Mouse (Mus musculus) hindbrain, embryonic 16.5 days (tissue): ENCODE measurements at regions not wholly inside any gene's neighbourhood (a gene's known extent, or its start where the extent isn't known, plus 50 kb on each side); places are given as distances from the start of the nearest gene placed in this dataset.

Source experiments
- ATAC-seq: fragments of 200-750 bp; cut with Nextera tagmentation; 2 replicates; pipeline ENCODE4 v1.8.0; 2017; ENCODE audit warnings: moderate TSS enrichment, moderate library complexity
- H3K27ac ChIP-seq: fragments of 300-500 bp; sonication (generic); 2 replicates; pipeline ENCODE4 v1.5.1; 2014; ENCODE audit warnings: low read depth, mild to moderate bottlenecking, control low read depth, low read length, moderate library complexity
- H3K27me3 ChIP-seq: fragments of 300-500 bp; sonication (generic); replicated peaks from 2 replicates; pipeline ENCODE4 v1.6.1; 2014; ENCODE audit warnings: low read length; ENCODE audit not compliant: control insufficient read depth, insufficient read depth
- H3K36me3 ChIP-seq: fragments of 300-500 bp; sonication (generic); 2 replicates; pipeline ENCODE4 v1.6.1; 2014; ENCODE audit warnings: mild to moderate bottlenecking, low read length, moderate library complexity, mixed read lengths; ENCODE audit not compliant: control insufficient read depth, insufficient read depth
- H3K4me1 ChIP-seq: fragments of 300-500 bp; sonication (generic); 2 replicates; pipeline ENCODE4 v1.6.1; 2014; ENCODE audit warnings: low read depth, low read length; ENCODE audit not compliant: control insufficient read depth, insufficient read depth
- H3K4me2 ChIP-seq: fragments of 300-500 bp; sonication (generic); 2 replicates; pipeline ENCODE4 v1.6.1; 2014; ENCODE audit warnings: mild to moderate bottlenecking, low read length, control low read depth, moderate library complexity
- H3K4me3 ChIP-seq: fragments of 300-500 bp; sonication (generic); 2 replicates; pipeline ENCODE4 v1.5.1; 2014; ENCODE audit warnings: mild to moderate bottlenecking, low read length, control low read depth, moderate library complexity
- H3K9ac ChIP-seq: fragments of 300-500 bp; sonication (generic); 2 replicates; pipeline ENCODE4 v1.6.1; 2014; ENCODE audit warnings: low read depth, mild to moderate bottlenecking, control low read depth, low read length, moderate library complexity
- H3K9me3 ChIP-seq: fragments of 300-500 bp; sonication (generic); 2 replicates; pipeline ENCODE4 v1.6.1; 2014; ENCODE audit warnings: mild to moderate bottlenecking, low read length, moderate library complexity; ENCODE audit not compliant: control insufficient read depth
- WGBS: fragments of 180-500 bp; shearing (Covaris S2); extraction: QIAGEN DNeasy Blood & Tissue Kit; methylation state at CpG from one replicate; pipeline ENCODE4 v1.1.7; 2014; 5-methylcytosine and 5-hydroxymethylcytosine counted together

- H3K4me2 ChIP-seq: no peak overlapping the region
- ATAC-seq: no peak
- no peaks in the 10 kb centered on the region for H3K9me3 ChIP-seq
- no peaks in the 10 kb centered on the region for H3K36me3 ChIP-seq
- no peak overlapping the region for H3K27ac ChIP-seq
- WGBS: 70% methylated on average over 1 of the region's 1 CpGs
- no peaks in the 10 kb centered on the region for H3K27me3 ChIP-seq
- no peak overlapping the region for H3K4me3 ChIP-seq
- no peaks in the 10 kb centered on the region for H3K4me1 ChIP-seq
- no peak overlapping the region for H3K9ac ChIP-seq
Observed at GRCm38 (mm10) chr1:43371863-43372262, 72.5 kb upstream of the Nck2 start.

- Histone ChIP-seq H3K36me3 (no peaks in the 10 kb centered on the region), H3K4me1 (no peaks in the 10 kb centered on the region), H3K9ac (no peak overlapping the region), H3K4me3 (no peak overlapping the region), H3K27ac (no peak overlapping the region), H3K9me3 (no peaks in the 10 kb centered on the region), H3K27me3 (no peaks in the 10 kb centered on the region), H3K4me2 (no peak overlapping the region)
- ATAC-seq: no peak
- WGBS: 45% methylated on average over 5 of the region's 5 CpGs
Observed at GRCm38 (mm10) chr1:43374946-43375345, 69.4 kb upstream of the Nck2 start.

- no peak overlapping the region for H3K27ac ChIP-seq
- no peaks in the 10 kb centered on the region for H3K27me3 ChIP-seq
- no peaks in the 10 kb centered on the region for H3K36me3 ChIP-seq
- ATAC-seq: no peak
- H3K4me3 ChIP-seq: no peak overlapping the region
- H3K4me2 ChIP-seq: no peak overlapping the region
- no peaks in the 10 kb centered on the region for H3K4me1 ChIP-seq
- H3K9me3 ChIP-seq: no peaks in the 10 kb centered on the region
- no peak overlapping the region for H3K9ac ChIP-seq
- 97% methylated on average over 4 of the region's 4 CpGs for WGBS
Observed at GRCm38 (mm10) chr1:43375851-43376250, 68.5 kb upstream of the Nck2 start.

GRCm38 (mm10) chr1:43377491-43378263 lies 66.7 kb upstream of the Nck2 start:
- 90% methylated on average over 4 of the region's 4 CpGs for WGBS
- Histone ChIP-seq H3K9me3 (no peaks in the 10 kb centered on the region), H3K9ac (no peak overlapping the region), H3K4me2 (no peak overlapping the region), H3K27ac (no peak overlapping the region), H3K27me3 (no peaks in the 10 kb centered on the region), H3K4me1 (no peaks in the 10 kb centered on the region), H3K4me3 (no peak overlapping the region), H3K36me3 (no peaks in the 10 kb centered on the region)
- ATAC-seq: no peak

- ATAC-seq: no peak
- Histone ChIP-seq H3K4me3 (no peak overlapping the region), H3K27ac (no peak overlapping the region), H3K9ac (no peak overlapping the region), H3K36me3 (no peaks in the 10 kb centered on the region), H3K9me3 (no peaks in the 10 kb centered on the region), H3K27me3 (no peaks in the 10 kb centered on the region), H3K4me1 (no peaks in the 10 kb centered on the region), H3K4me2 (no peak overlapping the region)
Observed at GRCm38 (mm10) chr1:43385008-43385407, 59.4 kb upstream of the Nck2 start.

GRCm38 (mm10) chr1:43394035-43394434 lies 50.3 kb upstream of the Nck2 start:
- no peaks in the 10 kb centered on the region for H3K9me3 ChIP-seq
- H3K36me3 ChIP-seq: no peaks in the 10 kb centered on the region
- no peak overlapping the region for H3K4me2 ChIP-seq
- H3K27ac ChIP-seq: no peak overlapping the region
- no peak for ATAC-seq
- no peaks in the 10 kb centered on the region for H3K4me1 ChIP-seq
- H3K27me3 ChIP-seq: no peaks in the 10 kb centered on the region
- no peak overlapping the region for H3K9ac ChIP-seq
- 97% methylated on average over 2 of the region's 2 CpGs for WGBS
- H3K4me3 ChIP-seq: no peak overlapping the region
